Mouse (Mus musculus) CD4-positive helper T cell, adult 2 months (primary cell): ENCODE measurements around the gene Ccdc71.

ENCODE experiments used
- DNase-seq: peaks from one replicate; pipeline ENCODE4 v3.0.0-alpha.2; 2012; ENCODE audit warnings: low read depth, missing footprints, low spot score

The Ccdc71 gene

DNA sequence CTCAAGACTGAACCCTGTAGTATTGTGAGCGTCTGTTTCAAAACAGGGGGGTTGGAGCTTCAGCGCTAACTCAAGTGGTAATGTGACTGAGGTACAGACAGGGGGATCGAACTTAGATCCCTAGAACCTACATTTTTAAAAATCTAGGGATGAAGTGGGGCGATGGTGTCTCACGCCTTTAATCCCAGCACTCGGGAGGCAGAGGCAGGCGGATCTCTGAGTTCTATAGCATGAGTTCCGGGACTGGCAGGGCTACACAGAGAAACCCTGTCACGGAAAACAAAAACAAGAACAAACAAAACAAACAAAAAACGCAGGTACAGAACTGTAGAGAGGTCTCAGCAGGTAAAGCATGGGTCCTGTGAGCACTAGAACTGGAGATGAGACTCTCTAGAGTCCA, 3.4 kb upstream of the Ccdc71 start:
- DNase-seq, result no peak

DNA sequence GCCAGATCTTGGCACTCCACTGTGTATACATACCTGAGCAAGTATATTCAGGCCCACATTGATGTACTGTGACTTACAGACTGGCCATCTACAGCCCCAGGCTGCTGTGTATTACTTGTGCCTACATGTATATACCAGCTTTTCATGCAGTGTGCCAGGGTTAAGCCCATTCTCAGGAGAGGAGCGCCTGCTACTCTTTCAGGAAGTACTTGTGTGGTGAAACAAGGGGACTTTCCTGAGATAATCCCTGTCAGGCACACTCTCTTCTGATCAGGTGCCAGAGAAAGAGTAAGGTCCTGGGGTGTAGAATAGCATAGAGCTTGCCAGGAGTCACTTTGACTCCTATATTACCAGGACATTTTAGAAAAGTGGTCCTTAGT, 398 bp upstream of the Ccdc71 start:
- no peak for DNase-seq

DNA sequence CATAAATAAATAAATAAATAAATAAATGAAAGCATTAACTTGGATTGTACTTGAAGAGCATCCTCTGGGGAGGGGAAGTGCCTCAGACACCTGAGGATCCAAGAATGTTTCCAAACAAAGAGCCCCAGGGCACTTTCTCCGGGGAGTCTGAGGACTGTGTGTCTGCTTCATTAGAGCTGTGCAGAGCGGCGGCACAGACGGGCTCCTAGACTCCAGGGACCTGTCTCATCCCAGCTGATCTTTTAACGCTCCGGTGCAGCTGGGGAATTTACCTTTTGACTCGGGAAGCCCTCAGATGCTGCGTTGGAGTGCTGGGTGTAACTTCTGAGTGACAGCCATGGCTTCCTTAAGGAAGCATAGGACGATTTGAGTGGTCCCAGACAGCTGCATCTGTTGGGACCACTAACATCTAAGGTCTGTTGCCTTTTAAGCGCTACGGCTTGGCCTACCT, 879 bp downstream of the Ccdc71 start, which contains the start of gene Klhdc8b:
Gene Klhdc8b (minus strand): TSS at position 401 of the 451 bp plus-strand sequence.
- no peak for DNase-seq

DNA sequence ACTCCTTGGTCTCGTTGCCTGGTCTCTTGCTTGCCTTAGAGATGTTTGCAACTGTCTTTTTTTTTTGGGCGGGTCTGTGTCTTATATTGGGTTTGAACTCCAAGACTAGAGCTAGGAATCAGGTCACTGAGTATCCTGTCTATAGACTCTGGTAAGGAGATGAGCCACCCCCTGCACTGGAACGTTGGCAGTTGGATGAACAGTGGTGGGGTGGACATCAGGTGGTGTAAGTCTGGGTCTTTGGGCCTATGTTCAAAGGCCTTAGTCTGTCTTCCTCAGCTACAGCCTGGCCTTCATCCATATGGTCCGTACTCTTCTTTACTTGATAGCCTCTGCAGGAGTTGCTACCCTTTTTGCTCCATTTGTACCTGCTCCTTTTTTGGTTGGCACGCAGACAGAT, 1.3 kb downstream of the Ccdc71 start:
- no peak for DNase-seq

DNA sequence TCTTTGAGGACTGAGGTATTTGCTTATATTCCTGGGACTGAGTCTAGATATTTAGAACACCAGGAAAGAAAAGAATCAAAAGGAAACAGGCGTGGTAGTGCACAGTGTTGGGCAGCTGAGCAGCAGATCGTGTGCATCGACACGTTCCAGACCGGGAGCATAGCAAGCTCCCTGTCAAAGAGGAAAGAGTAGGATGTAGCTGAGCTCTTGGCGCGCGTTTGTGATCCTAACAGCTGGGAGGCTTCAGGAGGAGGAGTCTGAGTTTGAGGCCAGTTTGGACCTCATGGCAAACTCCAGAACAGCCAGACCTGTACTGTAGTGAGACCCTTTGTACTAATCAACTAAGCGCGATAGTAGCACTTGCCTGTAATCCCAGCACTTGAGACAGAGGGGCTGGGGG, 1.9 kb downstream of the Ccdc71 start:
- DNase-seq, result no peak

DNA sequence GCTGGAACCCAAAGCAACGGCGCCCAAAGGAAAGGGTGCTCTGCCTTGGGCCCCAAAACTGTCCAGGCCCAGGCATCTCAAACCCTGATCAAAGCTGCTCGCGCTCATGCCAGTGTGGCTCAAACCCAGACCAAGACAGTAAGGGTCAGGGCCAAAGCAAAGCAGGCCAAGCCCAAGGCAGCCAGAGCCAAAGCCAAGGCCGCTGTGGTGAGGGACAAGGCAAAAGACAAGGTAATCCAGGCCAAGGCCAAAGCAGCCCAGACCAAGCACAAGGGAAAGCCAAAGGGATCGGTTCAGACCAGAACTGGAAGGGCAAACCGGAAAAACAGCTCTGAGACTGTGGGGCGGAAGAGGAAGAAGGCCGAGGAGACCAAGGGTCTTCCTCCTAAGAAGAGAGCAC, 3.4 kb downstream of the Ccdc71 start:
- no peak for DNase-seq

DNA sequence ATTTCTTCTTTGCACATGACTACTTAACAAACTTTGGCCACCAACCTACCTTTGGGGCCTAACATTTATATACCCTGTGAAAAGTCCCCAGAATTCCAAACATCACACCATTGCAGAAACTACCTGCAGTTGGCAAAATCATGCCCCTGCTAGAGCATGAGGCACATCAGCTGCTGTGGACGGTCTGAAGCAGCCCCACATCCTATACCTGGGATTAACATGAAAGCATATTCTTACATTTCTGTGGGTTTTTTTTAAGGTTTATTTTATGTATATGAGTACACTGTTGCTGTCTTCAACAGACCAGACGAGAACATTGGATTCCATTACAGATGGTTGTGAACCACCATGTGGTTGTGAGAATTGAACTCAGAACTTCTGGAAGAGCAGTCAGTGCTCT, 5.9 kb downstream of the Ccdc71 start:
- DNase-seq, result no peak

DNA sequence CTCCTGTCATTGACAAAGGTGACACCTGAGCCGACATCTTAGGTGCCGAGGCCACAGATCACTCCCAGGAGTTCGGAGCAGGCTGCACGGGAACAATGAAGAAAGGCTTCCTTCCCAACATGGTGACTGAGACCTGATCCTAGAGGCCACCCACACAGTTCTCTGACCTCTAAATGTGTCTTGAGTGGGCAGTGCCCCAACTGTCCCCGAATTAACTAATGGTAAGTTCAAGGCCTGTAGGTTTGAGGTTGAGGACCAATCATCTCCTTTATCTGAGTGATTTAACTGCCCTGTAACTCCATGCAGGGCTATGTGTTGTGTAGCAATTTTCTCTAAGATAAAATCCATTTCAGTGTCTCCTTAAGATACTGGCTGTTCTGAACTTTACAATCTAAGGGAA, 9.1 kb downstream of the Ccdc71 start:
- DNase-seq, result no peak

DNA sequence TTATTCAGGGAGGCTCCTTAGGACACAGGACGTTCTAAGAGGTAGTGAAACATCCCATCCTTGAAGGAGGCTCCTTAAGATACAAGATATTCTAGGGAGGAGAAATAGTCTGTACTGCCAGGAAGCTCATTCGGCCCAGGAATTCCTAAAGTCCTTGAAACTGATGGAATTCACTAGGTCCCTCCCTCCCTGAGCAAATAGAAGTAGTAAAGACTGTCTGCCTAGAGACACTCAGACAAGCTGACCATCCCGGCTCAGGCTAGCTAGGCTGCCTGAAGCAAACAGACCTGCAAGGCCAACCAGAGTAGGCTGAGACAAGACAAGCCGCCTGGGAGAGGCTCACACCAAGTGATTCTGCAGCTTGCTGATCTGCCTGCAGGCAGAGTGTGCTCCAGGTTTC, 9.5 kb downstream of the Ccdc71 start:
- DNase-seq, result no peak

DNA sequence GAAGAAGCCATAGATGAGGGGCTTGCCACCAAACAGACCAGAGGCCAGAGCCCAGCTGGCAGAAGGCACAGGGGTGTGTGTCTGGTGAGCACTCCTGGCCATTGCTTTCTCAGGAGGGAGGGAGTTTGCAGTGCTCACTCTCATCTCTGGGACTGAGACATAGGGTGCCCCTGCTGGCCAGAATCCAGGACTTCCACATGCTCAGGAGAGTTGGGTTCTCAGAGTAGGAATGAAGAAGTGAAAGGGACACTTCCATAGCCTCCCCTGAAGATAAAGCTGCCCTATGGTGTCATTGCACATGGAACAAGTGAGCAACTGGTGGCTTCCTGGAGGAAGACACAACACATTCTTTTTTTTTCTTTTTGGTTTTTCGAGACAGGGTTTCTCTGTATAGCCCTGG, 14.2 kb downstream of the Ccdc71 start:
- no peak for DNase-seq

DNA sequence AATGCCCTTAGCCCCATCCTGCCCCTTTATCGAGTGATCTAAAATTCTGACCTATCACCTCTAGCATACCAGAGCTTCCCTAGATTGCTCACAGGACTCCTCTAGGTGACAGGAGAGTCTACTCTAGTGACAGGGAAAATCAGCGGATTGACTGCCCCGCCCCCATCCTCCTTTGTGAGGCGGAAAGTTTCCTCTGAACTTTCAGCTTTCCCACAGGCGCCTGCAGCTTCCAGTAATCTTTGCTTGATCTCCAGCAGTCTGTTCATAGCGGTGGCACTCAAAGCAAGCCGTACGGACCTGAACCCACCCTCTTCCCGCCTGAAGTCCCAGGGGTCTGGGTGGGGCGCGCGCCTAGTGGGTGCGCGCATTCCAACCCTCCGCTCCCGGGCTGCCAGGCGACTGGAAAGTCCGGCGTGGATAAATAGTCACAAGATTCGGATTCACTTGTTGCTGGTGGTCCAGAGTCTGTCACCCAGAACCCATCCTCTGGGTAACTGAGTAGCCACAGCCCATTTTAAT, 18.4 kb downstream of the Ccdc71 start:
- no peak for DNase-seq

DNA sequence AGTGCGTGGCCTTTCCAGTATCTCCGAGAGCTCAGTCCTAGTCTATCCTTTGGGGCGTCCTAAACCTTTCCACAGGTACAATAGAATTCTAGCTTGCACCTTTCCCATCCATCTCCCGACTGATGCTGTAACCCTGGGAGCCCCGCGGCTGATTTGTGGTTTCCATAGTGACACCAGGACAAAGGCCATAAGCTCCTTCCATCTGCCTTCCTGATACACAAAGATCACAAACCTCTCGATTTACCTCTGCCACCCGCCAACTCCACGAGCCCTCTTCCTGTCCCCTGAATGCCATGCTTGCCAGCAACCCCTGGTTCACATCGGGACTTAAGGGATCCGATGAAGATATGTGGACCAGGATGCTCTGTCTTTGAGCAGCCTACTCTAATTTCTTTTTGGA, 18.9 kb downstream of the Ccdc71 start:
- DNase-seq, result no peak

DNA sequence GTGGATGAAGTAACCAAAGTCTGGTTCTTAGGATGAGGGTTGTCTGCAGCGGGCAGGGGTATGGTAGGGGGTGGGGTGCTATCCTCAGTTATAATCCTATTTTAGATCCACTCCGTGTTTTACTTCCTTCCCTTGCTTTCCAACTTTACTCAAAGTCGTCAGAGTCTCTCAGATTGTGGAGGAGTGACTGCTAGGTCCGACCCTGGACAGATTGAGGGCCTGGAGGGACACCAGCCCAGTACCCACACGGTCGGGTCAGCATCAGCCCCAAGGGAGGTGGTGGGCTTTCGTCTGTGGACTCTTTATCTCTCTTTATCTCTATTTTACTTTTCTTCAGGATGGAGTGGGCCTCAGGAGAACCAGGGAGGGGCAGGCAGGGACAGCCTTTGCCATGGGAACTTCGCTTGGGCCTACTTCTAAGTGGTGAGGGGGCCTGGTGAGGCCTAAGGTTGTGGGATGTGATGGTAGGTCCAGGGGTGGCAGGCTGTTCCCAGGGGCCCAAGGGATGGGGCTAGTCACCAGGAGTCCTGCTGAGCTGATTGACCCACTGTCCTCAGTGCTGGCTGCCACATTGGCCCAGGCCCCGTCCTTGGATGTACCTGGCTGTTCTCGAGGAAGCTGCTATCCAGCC, 19.5 kb downstream of the Ccdc71 start, which contains the start of gene Lamb2:
Gene Lamb2 (plus strand): TSS at position 16 of the 631 bp plus-strand sequence.
- DNase-seq, result no peak

DNA sequence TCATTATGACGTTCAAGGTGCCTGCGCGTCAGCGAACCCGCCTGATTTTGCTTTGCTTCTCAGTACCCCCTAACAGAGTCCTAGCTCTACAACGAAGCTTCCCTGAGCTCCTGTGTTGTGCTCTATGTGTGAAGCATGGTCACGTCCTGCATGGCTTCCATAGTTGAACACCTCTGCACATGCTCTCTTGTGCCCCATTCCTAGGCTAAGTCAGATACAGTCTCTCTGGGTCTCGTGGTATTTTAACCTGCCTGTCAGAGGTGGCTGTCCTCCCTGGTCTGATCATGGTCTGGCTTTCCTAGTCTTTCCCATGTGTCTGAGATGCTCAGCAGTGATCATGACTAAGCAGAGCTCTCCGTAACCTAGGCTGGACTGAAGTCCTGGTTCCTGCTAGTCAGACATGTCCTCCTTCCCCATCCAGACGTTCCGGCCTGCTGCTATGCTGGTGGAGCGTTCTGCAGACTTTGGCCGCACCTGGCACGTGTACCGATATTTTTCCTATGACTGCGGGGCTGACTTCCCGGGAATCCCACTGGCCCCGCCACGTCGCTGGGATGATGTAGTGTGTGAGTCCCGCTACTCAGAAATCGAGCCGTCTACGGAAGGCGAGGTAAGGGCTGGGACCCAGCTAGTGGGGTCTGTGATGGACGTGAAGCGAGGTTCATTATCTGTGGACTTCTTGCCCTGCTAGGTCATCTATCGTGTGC, 20.6 kb downstream of the Ccdc71 start:
- no peak for DNase-seq

DNA sequence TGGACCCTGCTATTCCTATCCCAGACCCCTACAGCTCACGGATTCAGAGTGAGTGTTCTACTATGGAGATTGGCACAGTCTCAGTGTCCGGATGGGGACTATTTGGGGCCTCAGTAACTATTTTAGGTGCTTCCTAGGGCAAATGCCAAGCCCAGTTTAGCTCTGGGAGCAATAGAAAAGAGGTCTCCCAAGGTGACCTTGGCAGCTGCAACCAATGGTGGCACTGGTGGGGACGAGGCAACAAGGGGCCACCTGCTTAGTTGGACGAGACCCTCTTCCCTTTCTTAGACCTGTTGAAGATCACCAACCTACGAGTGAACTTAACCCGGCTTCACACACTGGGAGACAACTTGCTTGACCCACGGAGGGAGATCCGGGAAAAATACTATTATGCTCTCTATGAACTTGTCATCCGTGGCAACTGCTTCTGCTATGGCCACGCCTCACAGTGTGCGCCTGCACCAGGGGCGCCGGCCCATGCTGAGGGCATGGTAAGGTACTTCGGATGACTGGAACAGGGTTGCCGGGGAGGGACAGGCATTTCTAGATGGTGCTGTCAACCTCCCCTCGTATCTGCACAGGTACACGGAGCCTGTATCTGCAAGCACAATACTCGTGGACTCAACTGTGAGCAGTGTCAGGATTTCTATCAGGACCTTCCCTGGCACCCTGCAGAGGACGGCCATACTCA, 21.3 kb downstream of the Ccdc71 start:
- DNase-seq, result no peak

DNA sequence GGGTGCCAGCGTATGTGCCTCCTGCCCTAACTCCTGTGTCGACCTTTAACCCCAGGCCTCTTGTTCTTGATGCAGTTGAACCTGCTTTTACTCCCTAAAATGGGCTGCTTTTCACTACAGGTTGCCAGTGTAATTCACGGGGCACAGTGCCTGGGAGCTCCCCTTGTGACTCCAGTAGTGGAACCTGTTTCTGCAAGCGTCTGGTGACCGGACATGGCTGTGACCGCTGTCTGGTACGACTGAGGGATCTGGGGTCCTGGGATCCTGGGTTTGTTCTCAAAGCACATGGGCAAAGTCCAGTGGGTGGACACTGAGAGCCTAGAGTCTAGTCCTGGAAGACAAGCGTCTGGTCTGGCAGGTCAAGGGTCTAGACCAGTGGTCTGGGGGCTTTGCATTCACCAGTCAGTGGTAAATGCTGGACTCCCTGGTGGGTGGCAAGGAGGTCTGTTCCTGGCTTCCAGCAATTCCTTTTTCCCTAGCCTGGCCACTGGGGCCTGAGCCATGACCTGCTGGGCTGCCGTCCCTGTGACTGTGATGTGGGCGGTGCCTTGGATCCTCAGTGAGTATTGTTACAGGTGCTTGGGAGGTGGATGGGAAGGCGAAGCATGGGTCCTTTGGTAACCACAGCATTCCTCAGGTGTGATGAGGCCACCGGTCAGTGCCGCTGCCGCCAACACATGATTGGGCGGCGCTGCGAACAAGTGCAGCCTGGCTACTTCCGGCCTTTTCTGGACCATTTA, 22.9 kb downstream of the Ccdc71 start:
- DNase-seq, result no peak

DNA sequence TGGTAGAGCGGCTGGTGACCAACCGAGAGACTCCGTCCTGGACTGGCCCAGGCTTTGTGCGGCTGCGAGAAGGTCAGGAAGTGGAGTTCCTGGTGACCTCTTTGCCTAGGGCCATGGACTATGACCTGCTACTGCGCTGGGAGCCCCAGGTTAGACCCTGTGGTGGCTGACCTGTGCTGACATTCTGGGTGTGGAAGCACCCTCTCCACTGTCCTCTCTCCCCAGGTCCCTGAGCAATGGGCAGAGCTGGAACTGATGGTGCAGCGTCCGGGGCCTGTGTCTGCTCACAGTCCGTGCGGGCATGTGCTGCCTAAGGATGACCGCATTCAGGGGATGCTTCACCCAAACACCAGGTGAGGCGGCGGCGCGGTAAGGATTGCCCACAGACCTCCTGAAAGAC, 23.7 kb downstream of the Ccdc71 start:
- DNase-seq, result no peak

DNA sequence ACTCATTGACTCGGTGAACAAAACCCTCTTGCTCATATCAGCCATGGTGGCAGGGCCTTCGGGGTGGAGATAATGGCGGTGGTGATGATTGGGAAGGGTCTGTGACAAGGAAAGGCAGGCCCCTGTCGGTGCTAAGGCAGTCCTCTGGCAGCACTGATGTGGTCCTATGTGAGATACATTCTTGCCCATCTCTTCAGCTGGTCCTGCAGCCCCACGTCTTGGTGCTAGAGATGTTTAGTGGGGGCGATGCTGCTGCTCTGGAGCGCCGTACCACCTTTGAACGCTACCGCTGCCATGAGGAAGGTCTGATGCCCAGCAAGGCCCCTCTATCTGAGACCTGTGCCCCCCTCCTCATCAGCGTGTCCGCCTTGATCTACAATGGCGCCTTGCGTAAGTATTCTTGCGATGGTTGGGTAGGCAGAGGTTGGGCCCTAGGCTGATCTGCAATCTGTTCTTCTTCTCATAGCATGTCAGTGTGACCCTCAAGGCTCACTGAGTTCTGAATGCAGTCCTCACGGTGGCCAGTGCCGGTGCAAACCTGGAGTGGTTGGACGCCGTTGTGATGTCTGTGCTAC, 25.1 kb downstream of the Ccdc71 start:
- no peak for DNase-seq

DNA sequence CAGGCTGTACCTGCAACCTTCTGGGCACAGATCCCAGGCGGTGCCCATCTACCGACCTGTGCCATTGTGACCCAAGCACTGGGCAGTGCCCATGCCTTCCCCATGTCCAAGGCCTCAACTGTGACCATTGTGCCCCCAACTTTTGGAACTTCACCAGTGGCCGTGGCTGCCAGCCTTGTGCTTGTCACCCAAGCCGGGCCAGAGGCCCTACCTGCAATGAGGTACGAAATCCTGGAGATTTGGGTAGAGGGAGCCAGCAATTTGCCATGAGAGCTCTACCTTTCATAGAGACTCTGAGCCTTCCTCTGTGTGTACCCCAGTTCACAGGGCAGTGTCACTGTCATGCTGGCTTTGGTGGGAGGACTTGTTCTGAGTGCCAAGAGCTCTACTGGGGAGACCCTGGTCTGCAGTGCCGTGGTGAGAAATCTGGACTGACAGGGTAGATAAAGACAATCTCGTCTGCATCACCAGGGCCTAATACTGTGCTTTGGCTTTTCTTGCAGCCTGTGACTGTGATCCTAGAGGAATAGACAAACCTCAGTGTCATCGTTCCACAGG, 26.7 kb downstream of the Ccdc71 start:
- no peak for DNase-seq

DNA sequence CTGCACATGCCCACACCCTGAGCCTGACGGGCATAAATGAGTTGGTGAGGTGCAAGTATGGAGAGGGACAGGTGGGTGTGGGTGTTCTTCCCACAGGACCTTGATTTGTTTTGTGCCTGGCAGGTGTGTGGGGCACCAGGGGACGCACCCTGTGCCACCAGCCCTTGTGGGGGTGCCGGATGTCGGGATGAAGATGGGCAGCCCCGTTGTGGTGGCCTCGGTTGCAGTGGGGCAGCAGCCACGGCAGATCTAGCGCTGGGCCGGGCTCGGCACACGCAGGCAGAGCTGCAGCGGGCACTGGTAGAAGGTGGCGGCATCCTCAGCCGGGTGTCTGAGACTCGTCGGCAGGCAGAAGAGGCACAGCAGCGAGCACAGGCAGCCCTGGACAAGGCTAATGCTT, 28.1 kb downstream of the Ccdc71 start:
- no peak for DNase-seq

DNA sequence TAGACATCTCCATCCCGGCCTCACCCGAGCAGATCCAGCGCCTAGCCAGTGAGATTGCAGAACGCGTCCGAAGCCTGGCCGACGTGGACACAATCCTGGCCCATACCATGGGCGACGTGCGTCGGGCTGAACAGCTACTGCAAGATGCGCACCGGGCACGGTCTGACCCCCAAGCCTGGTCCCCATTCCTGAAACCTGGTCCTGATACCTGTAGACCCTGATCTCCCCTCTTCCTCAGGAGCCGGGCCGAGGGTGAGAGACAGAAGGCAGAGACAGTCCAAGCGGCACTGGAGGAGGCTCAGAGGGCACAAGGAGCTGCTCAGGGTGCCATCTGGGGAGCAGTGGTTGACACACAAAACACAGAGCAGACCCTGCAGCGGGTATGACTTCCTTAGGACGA, 28.9 kb downstream of the Ccdc71 start:
- no peak for DNase-seq
